Mouse (Mus musculus) cerebellum, adult 9-11 months (tissue): ENCODE data around the gene Fkrp.

Experiments
- DNase-seq: peaks from one replicate; pipeline ENCODE4 v3.0.0; 2022

Fkrp gene

DNA sequence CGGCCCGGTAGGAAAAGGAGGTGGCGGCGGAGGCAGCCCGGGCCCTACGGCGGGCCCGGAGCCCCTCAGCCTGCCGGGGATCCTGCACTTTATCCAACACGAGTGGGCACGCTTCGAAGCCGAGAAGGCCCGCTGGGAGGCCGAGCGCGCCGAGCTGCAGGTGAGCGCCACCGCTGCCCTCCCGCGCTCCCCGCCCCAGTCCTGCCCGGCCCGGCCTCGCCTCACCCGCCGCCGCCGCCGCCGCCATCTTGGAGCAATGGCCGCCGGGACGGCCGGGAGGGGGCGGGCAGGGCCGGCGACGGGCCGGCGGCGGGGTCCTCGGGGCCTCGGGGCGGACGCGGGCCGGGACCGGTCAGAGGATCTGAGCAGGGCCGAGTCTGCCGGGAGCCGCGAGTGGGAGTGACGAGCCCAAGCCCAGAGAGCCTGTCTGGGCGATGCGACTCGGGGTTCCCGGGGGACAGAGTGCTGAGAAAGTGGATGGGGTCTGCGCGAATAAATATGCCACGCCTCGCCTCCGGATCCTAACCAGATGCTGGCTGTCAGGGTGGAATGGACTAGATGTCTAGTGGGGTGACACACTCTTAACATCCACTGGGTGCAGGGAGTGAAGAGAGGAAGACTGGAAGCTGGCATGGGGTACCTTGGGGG, at the start of gene Fkrp:
Gene Fkrp (minus strand): TSS at position 258 of the 648 bp plus-strand sequence.
- peak; percentile 67 for DNase-seq

- DNase-seq, result no peak
Measured at GRCm38 (mm10) chr7:16859902-16860651, 43.5 kb upstream of the Fkrp start.

DNA sequence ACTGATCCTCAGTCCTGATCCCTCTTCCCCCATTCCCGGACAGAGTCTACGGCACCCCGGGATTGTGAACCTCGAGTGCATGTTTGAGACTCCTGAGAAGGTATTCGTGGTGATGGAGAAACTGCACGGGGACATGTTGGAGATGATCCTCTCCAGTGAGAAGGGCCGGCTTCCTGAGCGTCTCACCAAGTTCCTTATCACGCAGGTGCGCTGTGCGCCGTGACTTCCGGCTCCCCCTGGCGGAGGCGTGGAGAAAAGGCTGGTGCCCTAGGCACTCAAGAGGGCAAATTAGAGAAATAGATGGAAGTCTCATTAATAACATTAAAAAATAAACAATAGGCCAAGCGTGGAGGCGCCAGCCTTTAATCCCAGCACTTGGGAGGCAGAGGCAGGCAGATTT, 41.8 kb upstream of the Fkrp start:
- DNase-seq, result no peak

DNA sequence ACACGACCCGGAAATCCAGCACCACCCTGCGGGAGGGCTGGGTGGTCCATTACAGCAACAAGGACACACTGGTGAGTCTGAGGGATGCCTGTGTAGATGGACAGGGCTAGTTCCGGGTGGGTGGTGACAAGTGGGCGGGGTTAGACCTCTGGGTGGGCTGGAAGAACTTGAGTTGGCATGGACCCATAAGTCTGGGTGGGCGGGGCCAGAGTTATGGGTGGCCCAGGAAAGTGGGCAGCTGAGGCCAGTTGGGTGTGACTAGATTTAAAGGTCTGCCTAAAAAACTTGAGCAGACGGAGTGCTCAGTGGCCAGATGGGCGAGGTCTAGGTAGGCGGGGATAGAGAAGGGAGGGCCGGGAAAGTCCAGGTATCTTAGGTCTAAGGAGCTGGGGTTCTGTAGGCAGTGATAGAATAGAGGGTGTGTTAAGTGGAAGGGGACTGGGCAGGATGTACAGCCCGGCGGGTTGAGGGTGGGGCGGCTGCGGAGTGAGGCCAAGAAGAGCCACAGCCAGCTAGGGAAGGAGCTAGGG, 36.8 kb upstream of the Fkrp start:
- no peak for DNase-seq

DNA sequence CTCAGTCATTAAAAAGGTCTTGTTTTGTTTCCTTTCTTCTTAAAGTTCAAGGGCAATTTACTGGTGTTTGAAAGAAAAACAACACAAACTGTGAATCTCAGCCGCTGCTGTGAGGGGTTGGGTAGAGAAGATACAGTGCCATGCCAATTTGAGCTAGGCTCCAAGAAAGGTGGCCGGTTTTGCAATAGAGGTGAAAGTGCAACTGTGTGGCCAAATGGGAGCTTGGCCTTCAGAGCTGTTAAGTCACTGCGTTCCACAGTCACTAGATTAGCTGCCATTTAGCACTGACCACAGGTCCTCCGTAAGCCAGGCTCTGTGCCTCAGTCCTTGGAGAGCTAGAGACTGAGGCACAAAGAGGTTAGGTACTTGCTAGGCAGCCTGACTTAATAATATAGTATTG, 35.1 kb upstream of the Fkrp start:
- DNase-seq, result no peak

- DNase-seq, result peak; percentile 81
Measured at GRCm38 (mm10) chr7:16848579-16848978, 32.0 kb upstream of the Fkrp start.

- no peak for DNase-seq
Measured at GRCm38 (mm10) chr7:16847507-16847906, 31.0 kb upstream of the Fkrp start.

- DNase-seq, result no peak
Measured at GRCm38 (mm10) chr7:16846775-16847174, 30.2 kb upstream of the Fkrp start.

DNA sequence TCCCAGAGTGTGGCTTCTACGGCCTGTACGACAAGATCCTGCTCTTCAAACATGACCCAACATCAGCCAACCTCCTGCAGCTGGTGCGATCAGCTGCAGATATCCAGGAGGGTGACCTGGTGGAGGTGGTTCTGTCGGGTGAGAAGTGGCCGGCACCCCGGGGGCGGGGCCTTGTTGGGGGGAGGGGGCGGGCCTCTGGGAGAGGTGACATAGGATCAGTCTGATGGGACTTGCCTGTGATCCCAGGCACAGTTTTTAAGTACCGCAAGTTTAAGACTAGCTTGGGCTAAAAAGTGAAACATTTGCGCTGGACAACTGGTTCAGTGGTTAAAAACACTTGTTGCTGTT, 29.3 kb upstream of the Fkrp start:
- DNase-seq, result no peak

- DNase-seq, result no peak
Measured at GRCm38 (mm10) chr7:16845072-16845819, 28.7 kb upstream of the Fkrp start.

GRCm38 (mm10) chr7:16844696-16845071, 28.2 kb upstream of the Fkrp start:
- DNase-seq, result no peak

- DNase-seq, result peak; percentile 51
Measured at GRCm38 (mm10) chr7:16843441-16844171, 27.1 kb upstream of the Fkrp start.

DNA sequence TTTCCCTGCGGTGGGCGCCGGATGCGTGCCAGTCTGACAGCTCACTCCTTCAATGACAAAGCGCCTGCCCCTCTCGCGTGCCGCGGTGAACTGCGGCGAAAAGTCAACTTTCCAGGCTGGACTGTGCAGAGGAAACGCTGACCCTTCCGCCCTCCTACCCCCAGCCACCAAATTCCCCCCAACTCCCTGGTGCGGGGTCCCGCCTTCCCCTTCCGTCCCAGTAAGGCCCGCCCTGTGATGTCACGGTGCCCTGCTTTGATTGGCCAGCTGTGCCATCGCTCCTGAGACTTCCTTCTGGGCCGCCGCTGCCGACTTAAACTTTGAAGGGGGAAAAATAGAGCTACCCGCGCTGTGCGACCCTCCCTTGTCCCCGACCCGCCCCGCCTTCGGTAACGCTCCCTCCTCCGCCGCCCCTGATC, 26.1 kb upstream of the Fkrp start, which contains the start of gene Prkd2:
Gene Prkd2 (plus strand): TSS at position 258 of the 419 bp plus-strand sequence.
- DNase-seq, result peak; percentile 86

GRCm38 (mm10) chr7:16841561-16842560, 25.3 kb upstream of the Fkrp start:
- DNase-seq, result no peak

DNA sequence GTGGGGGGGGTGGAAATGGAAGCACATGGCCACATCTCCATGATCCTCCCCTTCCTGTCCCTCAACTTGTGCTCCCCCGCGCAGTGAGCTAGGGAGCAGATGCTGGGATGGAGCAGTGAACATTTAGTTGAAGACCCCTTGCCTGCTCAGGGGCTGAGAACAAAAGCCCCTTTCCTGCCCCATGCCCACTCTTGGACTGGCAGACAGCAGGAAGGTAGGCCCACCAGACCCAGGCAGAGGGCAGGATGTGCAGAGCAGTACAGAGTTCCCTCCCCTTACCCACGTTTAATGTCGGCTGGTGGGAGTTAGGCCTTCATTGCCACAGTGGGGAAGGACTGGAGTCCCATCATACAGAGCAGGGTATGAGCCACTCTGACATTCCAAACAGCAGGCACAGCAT, 24.5 kb upstream of the Fkrp start:
- DNase-seq, result no peak

DNA sequence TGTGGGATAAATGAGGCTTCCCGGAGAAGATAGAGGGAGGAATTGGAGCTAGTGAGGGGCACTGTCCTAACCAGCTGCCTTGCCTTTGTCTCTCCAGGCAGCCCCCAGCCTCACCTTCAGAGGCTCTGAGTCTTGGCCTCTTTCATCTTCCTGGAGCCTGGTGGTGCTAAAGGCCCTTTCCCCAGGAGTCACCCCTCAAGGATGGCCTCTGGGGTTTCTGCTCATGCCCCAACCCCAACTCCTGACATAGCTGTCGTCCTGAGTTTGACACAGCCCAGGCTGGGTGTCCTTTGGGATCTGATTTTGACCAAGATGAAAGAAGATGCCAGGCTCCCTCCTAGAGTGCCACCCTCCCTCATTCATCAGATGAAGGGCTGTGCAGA, 23.6 kb upstream of the Fkrp start:
- DNase-seq, result no peak

DNA sequence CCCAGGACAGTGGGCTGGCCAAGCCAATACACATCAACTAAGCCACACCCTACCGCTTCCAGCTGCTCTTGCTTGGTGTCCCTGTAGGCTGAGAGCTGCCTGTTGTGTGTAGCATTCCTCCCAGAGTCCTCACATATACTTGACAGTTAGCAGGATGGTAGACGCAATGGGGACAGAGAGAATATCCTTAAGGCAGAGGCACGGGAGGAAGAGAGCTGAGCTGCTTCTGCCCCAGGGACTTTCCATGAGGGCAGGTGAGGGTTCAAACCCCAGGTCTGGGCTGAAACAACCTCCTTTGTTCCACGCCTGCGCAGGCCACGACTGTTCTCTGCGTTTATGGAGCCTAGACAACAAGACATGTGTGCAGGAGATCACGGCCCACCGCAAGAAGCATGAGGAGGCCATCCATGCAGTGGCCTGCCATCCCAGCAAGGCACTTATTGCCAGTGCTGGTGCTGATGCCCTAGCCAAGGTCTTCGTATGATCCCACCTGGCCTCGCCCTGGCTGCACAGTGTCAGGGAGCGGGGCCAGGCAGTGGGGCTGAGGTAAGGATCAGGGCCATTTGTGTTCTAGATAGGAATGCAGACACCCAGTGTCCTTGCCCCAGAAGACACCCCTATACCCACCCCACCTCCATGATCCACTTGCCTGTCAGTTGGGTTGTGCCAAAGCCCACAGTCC, 23.0 kb upstream of the Fkrp start:
- DNase-seq, result no peak

DNA sequence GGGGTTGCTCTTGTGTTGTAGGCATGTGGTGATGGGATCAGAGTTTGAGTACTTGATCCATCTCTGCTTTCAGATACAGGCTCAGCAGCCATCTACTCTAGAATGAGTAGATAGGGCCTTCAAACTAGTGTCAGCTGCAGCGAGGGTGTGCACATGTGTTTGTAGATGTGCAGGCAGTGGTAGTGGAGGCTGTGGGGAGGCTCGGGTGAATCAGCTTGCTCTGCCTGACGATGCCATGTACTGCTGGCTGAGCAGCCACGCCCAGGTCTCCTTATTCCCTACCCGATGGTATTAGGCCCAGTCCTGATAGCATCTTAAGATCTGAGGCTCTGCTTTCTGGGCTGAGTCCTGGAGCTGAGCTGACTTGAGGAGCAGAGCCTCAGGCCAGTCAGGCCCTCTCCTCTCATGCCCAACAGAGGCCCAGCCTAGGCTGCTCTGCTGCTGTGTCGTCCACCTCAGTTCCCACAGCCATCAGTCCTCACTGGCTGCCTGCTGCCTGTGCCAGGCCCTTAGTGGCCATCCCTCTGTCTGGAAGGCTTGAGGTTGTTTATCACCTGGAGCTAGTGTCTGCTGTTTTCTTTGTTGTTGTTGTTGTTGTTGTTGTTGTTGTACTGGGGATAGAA, 22.4 kb upstream of the Fkrp start:
- DNase-seq, result no peak

DNA sequence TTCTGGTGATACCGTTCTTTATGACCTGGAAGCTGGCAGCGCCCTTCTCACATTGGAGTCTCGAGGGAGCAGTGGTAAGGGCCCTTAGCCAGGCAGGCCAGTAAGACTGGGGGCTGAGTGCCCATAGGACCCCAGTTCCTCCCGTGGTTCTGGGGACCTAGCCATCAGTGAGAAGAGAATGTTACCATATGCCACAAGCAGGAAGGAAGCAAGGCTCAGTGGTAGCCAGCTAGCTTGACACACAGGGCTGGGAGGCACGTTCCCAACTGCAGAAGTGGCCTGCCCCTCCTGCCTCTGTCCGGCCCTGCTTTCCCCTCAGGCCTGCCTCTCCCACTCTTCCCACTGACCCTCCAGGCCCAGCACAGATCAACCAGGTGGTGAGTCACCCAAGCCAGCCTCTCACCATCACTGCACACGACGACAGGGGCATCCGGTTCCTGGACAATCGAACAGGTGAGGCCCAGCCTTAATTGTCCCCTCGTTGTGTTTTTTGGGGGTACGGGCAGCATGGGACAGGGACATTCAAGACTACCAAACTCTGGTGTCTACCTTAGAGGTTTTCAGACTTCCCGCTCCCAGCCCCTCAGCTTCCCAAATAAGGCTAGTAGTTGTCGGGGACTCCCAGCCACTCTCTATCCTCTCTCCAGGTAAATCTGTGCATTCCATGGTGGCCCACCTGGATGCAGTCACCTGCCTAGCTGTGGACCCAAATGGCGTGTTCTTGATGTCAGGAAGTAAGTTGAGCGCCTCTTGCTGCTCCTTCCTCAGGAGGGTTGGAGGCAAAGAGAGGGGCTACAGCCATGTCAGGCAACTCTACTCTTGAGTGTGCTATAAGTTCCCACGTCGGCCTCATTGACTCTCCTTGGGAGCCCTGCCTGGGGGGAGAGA, 21.6 kb upstream of the Fkrp start:
- DNase-seq, result no peak

DNA sequence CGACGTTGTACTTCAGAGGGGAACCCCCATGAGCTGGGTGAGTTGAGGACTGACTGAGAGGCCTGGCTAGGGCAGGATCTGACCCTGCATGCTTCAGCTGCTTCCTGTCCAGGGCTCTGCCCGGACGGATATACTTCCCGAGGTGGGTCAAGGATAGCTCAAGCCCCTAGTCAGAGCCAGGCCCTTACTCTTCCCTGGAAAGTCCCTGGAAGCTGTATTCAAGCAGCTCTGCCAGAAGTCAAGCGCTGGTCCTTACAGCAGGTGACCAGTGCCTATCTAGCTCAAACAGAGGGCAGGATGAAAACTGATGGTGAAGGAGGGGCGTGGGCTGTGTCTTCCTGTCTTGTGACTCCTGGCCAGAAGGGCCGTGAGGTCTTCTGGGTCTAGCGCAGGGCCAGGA, 13.9 kb upstream of the Fkrp start:
- no peak for DNase-seq
